Mouse (Mus musculus): ENCODE measurements around the gene Agap1.

DNA sequence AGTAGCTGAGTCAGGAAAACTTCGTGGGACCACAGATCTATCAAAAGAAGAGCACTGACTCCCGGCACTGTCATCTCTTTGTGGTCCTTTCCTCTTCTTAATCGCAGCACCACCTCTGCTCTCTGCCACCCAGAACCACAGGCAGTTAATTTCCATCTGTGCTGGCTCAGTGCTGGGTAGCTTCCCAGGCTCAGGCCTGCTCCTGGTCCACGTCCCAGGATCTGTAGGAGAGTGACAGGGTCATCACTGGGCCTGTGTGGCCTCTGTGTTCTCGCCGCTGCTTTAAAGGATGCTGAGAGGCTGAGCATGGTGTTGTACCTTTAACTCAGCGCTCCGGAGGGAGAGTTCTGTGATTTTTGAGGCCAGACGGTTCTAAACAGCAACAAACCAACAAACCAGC is 11.1 kb upstream of the Agap1 start:
- no peak for TF ChIP-seq POLR2A (IDR thresholded peaks at IDR 0.05; ENCODE audit: control insufficient read depth in 1 of 2, insufficient read depth in 1 of 2, low read depth in 1 of 2, low read length in 2 of 2, poor library complexity in 1 of 2)
- TF ChIP-seq GATA1 (IDR thresholded peaks at IDR 0.05; ENCODE audit: low read depth, low read length), result no peak
- TF ChIP-seq CHD2 (IDR thresholded peaks at IDR 0.05; ENCODE audit: low read length), result no peak
- no peak for TF ChIP-seq HCFC1 (IDR thresholded peaks at IDR 0.05; ENCODE audit: low read depth, low read length)
- no peak for TF ChIP-seq MAX (IDR thresholded peaks at IDR 0.05; ENCODE audit: low read length)
- no peak for TF ChIP-seq KAT2A (conservative IDR thresholded peaks at IDR 0.05; ENCODE audit: low read depth, low read length)
- TF ChIP-seq EP300 (IDR thresholded peaks at IDR 0.05; ENCODE audit: low read depth in 1 of 2, low read length in 2 of 2), result no peak
- TF ChIP-seq CTCF (IDR thresholded peaks at IDR 0.05 in 2 of 3, conservative IDR thresholded peaks at IDR 0.05 in 1 of 3; ENCODE audit: control insufficient read depth in 1 of 3, insufficient read depth in 1 of 3, low read depth in 2 of 3, low read length in 3 of 3, poor library complexity in 1 of 3, severe bottlenecking in 1 of 3), result no peak
- no peak for TF ChIP-seq MEF2A (IDR thresholded peaks at IDR 0.05; ENCODE audit: extremely low read depth, insufficient replicate concordance, low read depth, low read length, poor library complexity, severe bottlenecking)
- TF ChIP-seq POLR2AphosphoS5 (IDR thresholded peaks at IDR 0.05; ENCODE audit: borderline replicate concordance, low read depth, low read length), result no peak
- no peak for TF ChIP-seq ZC3H11A (IDR thresholded peaks at IDR 0.05; ENCODE audit: low read depth, low read length)
- TF ChIP-seq TCF12 (IDR thresholded peaks at IDR 0.05; ENCODE audit: low read depth, low read length), result no peak

All from MEL (cell line).